Mouse (Mus musculus): ENCODE measurements around the gene Btk.

- TF ChIP-seq POLR2AphosphoS2 (IDR thresholded peaks at IDR 0.05; ENCODE audit: low read depth, low read length): peak; percentile 63; the same call in 1 of the 2 replicates
- no peak for TF ChIP-seq MAX (IDR thresholded peaks at IDR 0.05; ENCODE audit: low read length)
- peak; percentile 78; the same call in 1 of the 2 replicates for TF ChIP-seq MXI1 (IDR thresholded peaks at IDR 0.05; ENCODE audit: low read depth, low read length)
- TF ChIP-seq POLR2A (IDR thresholded peaks at IDR 0.05; ENCODE audit: low read depth, low read length): peak; percentile 70
- TF ChIP-seq EP300 (IDR thresholded peaks at IDR 0.05; ENCODE audit: low read length): no peak
- no peak for TF ChIP-seq CTCF (conservative IDR thresholded peaks at IDR 0.05 in 1 of 2, IDR thresholded peaks at IDR 0.05 in 1 of 2; ENCODE audit: low read depth in 2 of 2, low read length in 2 of 2)
Observed at GRCm38 (mm10) chrX:134541145-134541954, 42.0 kb downstream of the Btk start, which contains the start of gene Timm8a1.
